Mouse (Mus musculus): Measurements from ENCODE around the gene Cacna2d2.

DNA sequence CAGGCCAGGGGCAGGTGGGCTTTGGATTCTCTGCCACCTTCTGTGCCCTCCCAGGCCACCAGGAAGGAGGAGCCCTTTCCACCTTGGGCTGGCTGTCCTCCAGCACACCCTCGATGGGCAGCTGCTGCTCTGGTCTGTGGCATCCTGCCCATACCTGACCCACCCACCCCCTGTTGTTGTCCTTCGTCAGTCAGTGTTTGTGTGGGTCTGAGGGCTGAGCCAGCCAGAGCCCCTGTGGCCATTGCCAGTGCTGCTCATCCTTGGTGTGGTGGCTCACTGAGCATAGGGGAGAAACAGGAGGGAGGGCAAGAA is 122.9 kb downstream of the Cacna2d2 start:
- TF ChIP-seq POLR2A (IDR thresholded peaks at IDR 0.05; ENCODE audit: borderline replicate concordance, extremely low read depth, low read depth, low read length) (no peak), CTCF (IDR thresholded peaks at IDR 0.05; ENCODE audit: insufficient read depth, low read length) (no peak)
